Mouse (Mus musculus) intestine, postnatal 0 days (tissue): ENCODE measurements at regions not wholly inside any gene's neighbourhood (a gene's known extent, or its start where the extent isn't known, plus 50 kb on each side); places are given as distances from the start of the nearest gene placed in this dataset.

Experiments used
- ATAC-seq: fragments of 200-750 bp; cut with Nextera tagmentation; 2 replicates; pipeline ENCODE4 v1.8.0; 2017; ENCODE audit warnings: mild to moderate bottlenecking, moderate TSS enrichment, moderate library complexity
- H3K27ac ChIP-seq: fragments of 300-500 bp; sonication (generic); 2 replicates; pipeline ENCODE4 v1.5.1; 2014; ENCODE audit warnings: mild to moderate bottlenecking, low read depth, low read length, moderate library complexity
- H3K27me3 ChIP-seq: fragments of 300-500 bp; sonication (generic); replicated peaks from 2 replicates; pipeline ENCODE4 v1.6.1; 2014; ENCODE audit warnings: low read length, mixed read lengths; ENCODE audit not compliant: control insufficient read depth, insufficient read depth
- H3K36me3 ChIP-seq: fragments of 300-500 bp; sonication (generic); 2 replicates; pipeline ENCODE4 v1.6.1; 2014; ENCODE audit warnings: mild to moderate bottlenecking, moderate library complexity; ENCODE audit not compliant: control insufficient read depth, insufficient read depth
- H3K4me1 ChIP-seq: fragments of 300-500 bp; sonication (generic); replicated peaks from 2 replicates; pipeline ENCODE4 v1.6.1; 2014; ENCODE audit warnings: antibody characterized with exemption, low read length, mixed read lengths; ENCODE audit not compliant: control insufficient read depth, insufficient read depth
- H3K4me2 ChIP-seq: fragments of 300-500 bp; sonication (generic); replicated peaks from 2 replicates; pipeline ENCODE4 v1.6.1; 2014; ENCODE audit warnings: low read depth, mild to moderate bottlenecking, moderate library complexity
- H3K4me3 ChIP-seq: fragments of 300-500 bp; sonication (generic); 2 replicates; pipeline ENCODE4 v1.5.1; 2014; ENCODE audit warnings: low read depth, low read length
- H3K9ac ChIP-seq: fragments of 300-500 bp; sonication (generic); 2 replicates; pipeline ENCODE4 v1.6.1; 2014; ENCODE audit warnings: mild to moderate bottlenecking, low read depth, low read length
- H3K9me3 ChIP-seq: fragments of 300-500 bp; sonication (generic); 2 replicates; pipeline ENCODE4 v1.6.1; 2016; ENCODE audit warnings: mixed run types; ENCODE audit not compliant: control insufficient read depth
- CTCF ChIP-seq: sonication (generic); IDR thresholded peaks from 2 replicates; pipeline ENCODE4 v1.5.1; 2016; ENCODE audit warnings: low read depth, mild to moderate bottlenecking, control low read depth, antibody characterized with exemption, moderate library complexity
- WGBS: fragments of 180-500 bp; shearing (Covaris S2); extraction: QIAGEN DNeasy Blood & Tissue Kit; methylation state at CpG from one replicate; pipeline ENCODE4 v1.1.7; 2014; 5-methylcytosine and 5-hydroxymethylcytosine counted together

DNA sequence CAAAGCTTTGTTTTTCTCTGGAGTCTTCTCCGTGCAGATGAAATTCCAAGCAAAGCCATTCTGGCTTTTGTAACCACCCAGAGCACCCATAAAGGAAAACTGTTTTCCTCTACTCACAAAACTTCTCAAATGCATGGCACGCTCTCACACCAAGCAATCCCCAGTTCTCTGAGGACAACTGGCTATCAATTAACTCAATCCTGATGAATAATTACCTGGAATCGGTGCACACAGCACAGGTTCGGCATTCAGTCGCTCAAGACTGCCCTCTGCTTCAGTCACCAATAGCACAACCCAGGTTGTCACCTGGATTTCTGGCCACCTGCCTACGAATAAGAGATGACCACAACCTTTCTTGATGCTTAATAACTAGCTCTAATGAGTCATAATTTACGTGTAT, 309.5 kb downstream of the Nedd1 start:
- no peak overlapping the region for H3K27ac ChIP-seq
- ATAC-seq, result no peak
- 65% methylated on average over 7 of the region's 7 CpGs for WGBS
- no peak for TF ChIP-seq CTCF
- no peak overlapping the region for H3K4me3 ChIP-seq
- no peak overlapping the region for H3K4me2 ChIP-seq
- no peaks in the 10 kb centered on the region for H3K4me1 ChIP-seq
- no peak overlapping the region for H3K9ac ChIP-seq
- no peaks in the 10 kb centered on the region for H3K9me3 ChIP-seq
- no peaks in the 10 kb centered on the region for H3K27me3 ChIP-seq
- H3K36me3 ChIP-seq, result no peaks in the 10 kb centered on the region

DNA sequence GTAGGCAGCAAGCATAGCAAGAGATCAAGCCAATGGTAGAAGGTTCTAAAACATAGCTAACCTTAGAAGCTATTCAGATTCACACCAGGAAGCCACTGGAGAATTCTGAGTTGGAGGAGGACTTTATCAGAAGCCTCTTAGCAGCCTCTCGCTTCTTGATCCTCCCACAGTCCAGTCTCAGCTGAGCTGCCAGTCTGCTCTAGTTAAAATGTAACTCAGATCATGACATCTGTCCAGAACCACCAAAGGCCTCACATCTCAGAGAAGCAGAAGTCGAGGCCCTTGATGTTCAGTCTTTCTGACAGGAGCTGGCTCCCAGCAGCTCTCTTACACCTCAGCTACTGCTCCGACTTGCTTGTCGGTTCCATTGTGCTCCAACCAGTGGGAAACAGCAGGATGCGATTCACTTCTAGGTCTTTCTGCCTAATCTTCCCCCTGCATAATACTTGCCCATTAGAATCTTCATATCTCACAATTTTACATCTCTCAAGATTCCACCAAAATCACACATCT, 311.4 kb downstream of the Nedd1 start:
- H3K27me3 ChIP-seq, result no peaks in the 10 kb centered on the region
- no peaks in the 10 kb centered on the region for H3K4me1 ChIP-seq
- no peak overlapping the region for H3K27ac ChIP-seq
- no peak overlapping the region for H3K4me2 ChIP-seq
- WGBS, result 60% methylated on average over 5 of the region's 5 CpGs
- H3K36me3 ChIP-seq, result no peaks in the 10 kb centered on the region
- no peak for TF ChIP-seq CTCF
- no peaks in the 10 kb centered on the region for H3K9me3 ChIP-seq
- no peak overlapping the region for H3K4me3 ChIP-seq
- no peak for ATAC-seq
- no peak overlapping the region for H3K9ac ChIP-seq

DNA sequence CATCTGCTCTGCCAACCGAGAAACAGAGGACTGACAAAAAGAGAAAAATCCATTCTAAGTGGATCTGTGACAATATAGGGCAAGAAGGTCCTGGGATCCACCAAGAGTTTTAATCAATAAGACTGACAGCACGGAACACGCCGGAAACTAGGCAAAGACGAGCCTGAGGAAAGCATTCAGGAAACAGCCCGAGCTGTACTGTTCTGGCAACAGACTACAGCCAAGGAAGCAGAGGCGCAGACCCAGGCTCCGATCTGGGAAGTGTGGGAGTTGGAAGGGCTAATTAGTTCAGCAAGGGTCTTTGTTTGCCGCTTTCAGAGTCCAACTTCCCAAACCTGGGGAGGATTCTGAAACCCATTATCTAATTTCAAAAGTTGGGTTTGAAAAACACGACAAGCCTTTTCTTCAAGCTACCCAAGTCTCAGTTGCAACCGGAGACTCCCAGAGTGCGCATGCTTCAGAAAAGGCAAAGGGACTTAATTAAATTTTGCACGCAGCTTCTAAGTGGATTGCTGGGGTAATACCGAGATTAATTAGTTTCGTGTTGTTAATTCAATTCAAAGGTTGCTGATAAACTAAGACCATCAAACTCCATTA, 317.4 kb downstream of the Nedd1 start:
- H3K27me3 ChIP-seq, result no peaks in the 10 kb centered on the region
- no peak overlapping the region for H3K27ac ChIP-seq
- H3K9ac ChIP-seq, result no peak overlapping the region
- TF ChIP-seq CTCF, result no peak
- ATAC-seq, result no peak
- H3K4me3 ChIP-seq, result no peak overlapping the region
- no peaks in the 10 kb centered on the region for H3K4me1 ChIP-seq
- no peak overlapping the region for H3K4me2 ChIP-seq
- no peaks in the 10 kb centered on the region for H3K9me3 ChIP-seq
- H3K36me3 ChIP-seq, result no peaks in the 10 kb centered on the region
- WGBS, result 80% methylated on average over 15 of the region's 15 CpGs

DNA sequence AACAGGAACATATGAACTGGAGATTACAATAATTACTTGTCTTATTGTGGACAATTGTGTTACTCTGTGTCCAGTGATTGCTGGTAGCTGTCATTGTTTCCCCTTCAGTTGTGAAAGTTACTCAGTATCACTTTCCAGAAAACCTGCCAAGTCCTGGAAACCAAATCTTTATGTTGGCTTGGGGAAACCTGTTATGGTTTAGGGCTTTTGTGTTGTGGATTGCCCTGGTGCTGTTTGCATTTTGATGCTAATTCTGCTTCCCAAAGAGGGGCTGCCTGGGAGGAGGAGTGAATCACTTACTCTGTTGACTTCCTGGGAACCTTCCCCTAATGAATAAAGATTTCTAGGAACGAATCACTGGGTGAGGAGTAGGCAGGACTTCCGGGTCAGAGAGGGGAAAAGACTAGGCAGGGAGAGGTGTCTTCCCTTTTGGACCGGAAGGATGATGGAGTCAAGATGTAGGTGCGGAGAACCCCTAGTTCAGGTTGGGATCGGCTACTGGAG, 321.6 kb downstream of the Nedd1 start:
- 85% methylated on average over 5 of the region's 5 CpGs for WGBS
- Histone ChIP-seq H3K4me3 (no peak overlapping the region), H3K4me2 (no peak overlapping the region), H3K36me3 (no peaks in the 10 kb centered on the region), H3K27ac (no peak overlapping the region), H3K9ac (no peak overlapping the region), H3K27me3 (no peaks in the 10 kb centered on the region), H3K9me3 (no peaks in the 10 kb centered on the region), H3K4me1 (no peaks in the 10 kb centered on the region)
- no peak for ATAC-seq
- TF ChIP-seq CTCF, result no peak

DNA sequence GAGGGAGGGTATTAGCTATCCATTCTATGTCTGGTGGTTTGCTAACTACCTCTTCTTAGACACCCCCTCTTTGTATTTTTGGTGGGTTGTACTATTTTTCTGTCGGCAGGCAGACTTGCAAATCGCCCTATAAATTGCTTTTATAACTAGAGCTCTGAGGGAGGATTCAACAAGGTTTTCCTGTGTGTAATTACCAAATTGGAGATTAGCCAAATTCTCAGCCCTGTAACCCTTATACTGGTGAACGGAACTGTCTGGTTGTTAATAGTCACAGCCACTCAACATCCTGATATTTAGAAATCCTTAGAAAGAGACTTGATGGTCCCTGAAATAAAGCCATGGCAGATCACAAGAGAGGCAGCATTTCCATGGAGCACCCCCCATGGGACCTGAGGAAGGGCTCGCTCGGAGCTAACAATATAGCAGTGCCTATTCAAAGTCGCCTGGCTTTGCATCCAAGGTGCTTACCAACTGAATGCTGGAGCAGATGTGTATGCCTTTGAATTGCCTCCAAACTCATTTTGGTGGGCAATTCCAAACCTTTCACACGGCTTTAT, 333.0 kb downstream of the Nedd1 start:
- H3K27ac ChIP-seq, result no peak overlapping the region
- H3K36me3 ChIP-seq, result no peaks in the 10 kb centered on the region
- H3K27me3 ChIP-seq, result no peaks in the 10 kb centered on the region
- no peaks in the 10 kb centered on the region for H3K4me1 ChIP-seq
- H3K4me2 ChIP-seq, result no peak overlapping the region
- TF ChIP-seq CTCF, result no peak
- ATAC-seq, result no peak
- no peak overlapping the region for H3K9ac ChIP-seq
- no peaks in the 10 kb centered on the region for H3K9me3 ChIP-seq
- WGBS, result 73% methylated on average over 7 of the region's 7 CpGs
- H3K4me3 ChIP-seq, result no peak overlapping the region

DNA sequence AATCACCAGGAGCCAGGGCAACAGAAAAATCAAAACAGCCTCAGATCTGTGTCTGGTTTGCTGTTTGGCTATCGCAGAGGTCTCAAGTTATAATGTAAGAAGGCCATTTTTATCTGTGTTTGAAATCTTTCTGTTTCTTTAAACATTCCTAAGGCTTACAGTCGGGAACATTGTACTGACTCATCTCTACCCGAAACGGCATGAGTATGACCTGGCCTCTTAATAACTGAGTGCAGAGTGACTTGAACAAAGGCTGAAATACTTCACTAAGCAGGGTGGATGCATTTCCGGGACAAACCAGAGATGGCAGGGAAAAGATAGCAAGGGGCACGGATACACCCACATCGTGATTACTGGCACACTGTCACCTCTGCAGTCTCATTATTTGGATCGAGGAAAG, 355.1 kb downstream of the Nedd1 start:
- Histone ChIP-seq H3K4me1 (no peaks in the 10 kb centered on the region), H3K36me3 (no peaks in the 10 kb centered on the region), H3K27me3 (no peaks in the 10 kb centered on the region), H3K9ac (no peak overlapping the region), H3K27ac (no peak overlapping the region), H3K4me3 (no peak overlapping the region), H3K4me2 (no peak overlapping the region), H3K9me3 (no peaks in the 10 kb centered on the region)
- no peak for ATAC-seq
- WGBS, result 70% methylated on average over 8 of the region's 8 CpGs
- TF ChIP-seq CTCF, result no peak

DNA sequence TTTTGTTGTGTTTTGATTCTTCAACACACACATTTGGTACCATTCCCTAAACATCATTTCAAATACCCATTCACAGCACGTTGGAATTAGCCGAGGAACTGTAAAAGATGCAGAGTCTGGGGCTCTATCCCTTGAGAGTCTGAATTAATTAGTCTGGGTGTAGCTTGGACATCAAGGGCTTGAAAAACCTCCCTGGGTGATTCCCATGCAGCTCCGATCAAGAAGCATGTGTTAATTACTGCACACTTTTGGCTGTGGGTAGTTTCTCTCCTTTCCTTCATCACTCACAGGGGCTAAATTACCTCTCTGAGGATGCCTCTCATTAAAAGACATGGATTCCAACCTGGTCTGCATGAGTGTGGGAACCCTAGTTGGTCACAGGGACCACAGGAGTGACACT, 365.5 kb downstream of the Nedd1 start:
- no peak overlapping the region for H3K27ac ChIP-seq
- no peaks in the 10 kb centered on the region for H3K27me3 ChIP-seq
- 85% methylated on average over 3 of the region's 3 CpGs for WGBS
- ATAC-seq, result no peak
- H3K4me3 ChIP-seq, result no peak overlapping the region
- no peaks in the 10 kb centered on the region for H3K36me3 ChIP-seq
- TF ChIP-seq CTCF, result no peak
- H3K9ac ChIP-seq, result no peak overlapping the region
- H3K4me1 ChIP-seq, result no peaks in the 10 kb centered on the region
- no peak overlapping the region for H3K4me2 ChIP-seq
- H3K9me3 ChIP-seq, result no peaks in the 10 kb centered on the region
